Mouse (Mus musculus): ENCODE results near the gene Rdm1. TPM values are rescaled to one million over a fixed set of nuclear protein-coding genes. Genes with fewer than 3 reads are reported as not detected.
"Not testable (repeated sequence)": the region's sequence is repeated elsewhere in the genome, so short reads cannot be mapped to it uniquely, and the experiment has no call there.

Rdm1 gene
- polyA plus RNA-seq, 1 experiment, result 13.7 TPM

DNA sequence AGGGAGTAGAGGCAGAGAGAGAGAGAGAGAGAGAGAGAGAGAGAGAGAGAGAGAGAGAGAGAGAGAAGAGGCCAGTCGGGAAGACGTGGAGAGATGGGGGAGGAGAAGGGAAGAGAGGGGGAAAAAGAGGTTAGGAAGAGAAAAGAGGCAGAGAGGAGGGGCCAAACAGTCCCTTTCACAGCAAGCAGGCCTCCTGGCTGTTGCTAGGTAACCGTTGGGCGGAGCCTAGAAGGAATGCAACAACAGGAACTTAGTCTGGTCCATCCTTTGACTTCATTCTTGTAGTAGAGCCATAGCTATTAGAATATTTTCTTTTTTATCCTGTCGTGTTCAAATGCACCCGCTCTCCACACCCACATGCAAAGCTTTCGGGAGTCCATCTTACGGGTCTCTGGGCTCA is 9.1 kb upstream of the Rdm1 start:
- TF ChIP-seq CTCF (IDR thresholded peaks at IDR 0.05; ENCODE audit: borderline replicate concordance, extremely low read depth, insufficient read depth, insufficient read length) (no peak), POLR2A (IDR thresholded peaks at IDR 0.05; ENCODE audit: borderline replicate concordance, extremely low read depth, insufficient read depth, insufficient read length, poor library complexity, severe bottlenecking) (no peak)
- peak; percentile 96 for DNase-seq (ENCODE audit: low read depth)

DNA sequence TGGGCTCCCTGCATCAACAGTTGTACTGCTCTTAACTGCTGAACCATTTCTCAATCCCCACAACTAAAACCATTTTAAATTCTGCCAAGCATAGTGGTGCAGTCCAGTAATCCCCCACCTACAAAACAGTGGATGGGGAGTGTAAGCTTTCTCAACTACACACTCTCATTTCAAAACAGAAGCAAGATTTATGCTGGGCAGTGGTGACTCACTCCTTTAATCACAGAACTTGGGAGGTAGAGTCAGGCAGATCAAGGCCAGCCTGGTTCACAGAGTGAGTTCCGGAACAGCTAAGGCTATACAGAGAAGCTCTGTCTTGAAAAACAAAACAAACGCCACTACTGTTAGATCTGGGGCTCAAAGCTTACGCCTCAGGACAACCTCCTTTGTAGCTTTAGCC is 8.4 kb upstream of the Rdm1 start:
- no peak for TF ChIP-seq CTCF (IDR thresholded peaks at IDR 0.05; ENCODE audit: borderline replicate concordance, extremely low read depth, insufficient read depth, insufficient read length)
- TF ChIP-seq POLR2A (IDR thresholded peaks at IDR 0.05; ENCODE audit: borderline replicate concordance, extremely low read depth, insufficient read depth, insufficient read length, poor library complexity, severe bottlenecking), result no peak
- no peak for DNase-seq (ENCODE audit: low read depth)

DNA sequence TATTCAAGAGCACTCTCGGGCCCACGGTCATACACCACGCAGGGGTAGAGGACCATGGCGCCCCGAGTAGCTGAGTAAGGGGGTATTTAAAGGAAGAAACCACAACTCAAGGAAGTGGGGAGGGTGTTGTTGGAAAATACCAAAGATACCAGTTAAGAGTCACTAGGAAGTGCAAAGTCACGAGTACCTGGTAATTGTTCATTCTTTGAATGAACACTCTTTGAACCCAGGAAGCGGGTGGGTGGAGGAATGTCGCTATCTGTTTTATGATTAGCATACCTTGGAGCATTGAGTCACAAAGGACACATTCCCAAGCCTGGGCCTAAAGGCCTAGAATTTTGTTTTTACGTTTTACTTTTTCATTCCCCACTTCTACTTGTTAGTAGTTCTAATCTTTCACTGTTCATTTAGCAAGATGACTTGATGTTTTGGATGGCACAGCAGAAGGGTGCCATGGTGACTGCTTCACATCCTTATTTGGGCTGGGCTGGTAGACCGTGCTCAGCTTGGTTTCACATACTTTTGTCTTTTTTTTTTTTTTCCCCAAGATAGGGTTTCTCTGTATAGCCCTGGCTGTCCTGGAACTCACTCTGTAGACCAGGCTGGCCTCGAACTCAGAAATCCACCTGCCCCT is 6.9 kb upstream of the Rdm1 start:
- DNase-seq (ENCODE audit: low read depth), result not testable (repeated sequence)

DNA sequence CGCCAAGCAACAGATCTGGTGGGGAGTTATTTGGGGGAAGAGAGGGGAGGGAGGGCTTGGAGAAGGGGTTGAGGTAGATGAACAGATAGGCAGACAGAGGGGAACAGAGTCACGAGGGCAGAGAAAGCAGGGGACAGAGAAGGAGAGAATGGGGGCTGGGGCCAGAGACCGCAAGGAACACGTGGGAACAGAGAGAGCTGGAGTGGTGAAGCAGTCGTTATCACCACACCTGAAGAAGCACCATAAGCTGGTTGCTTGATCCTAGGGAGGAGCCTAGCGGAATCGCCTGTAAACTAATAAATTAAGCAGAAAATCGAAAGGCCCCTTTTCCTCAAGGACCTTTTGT is 373 bp upstream of the Rdm1 start:
- TF ChIP-seq POLR2A (IDR thresholded peaks at IDR 0.05; ENCODE audit: borderline replicate concordance, extremely low read depth, insufficient read depth, insufficient read length, poor library complexity, severe bottlenecking) (no peak), CTCF (IDR thresholded peaks at IDR 0.05; ENCODE audit: borderline replicate concordance, extremely low read depth, insufficient read depth, insufficient read length) (no peak)
- DNase-seq (ENCODE audit: low read depth), result no peak

DNA sequence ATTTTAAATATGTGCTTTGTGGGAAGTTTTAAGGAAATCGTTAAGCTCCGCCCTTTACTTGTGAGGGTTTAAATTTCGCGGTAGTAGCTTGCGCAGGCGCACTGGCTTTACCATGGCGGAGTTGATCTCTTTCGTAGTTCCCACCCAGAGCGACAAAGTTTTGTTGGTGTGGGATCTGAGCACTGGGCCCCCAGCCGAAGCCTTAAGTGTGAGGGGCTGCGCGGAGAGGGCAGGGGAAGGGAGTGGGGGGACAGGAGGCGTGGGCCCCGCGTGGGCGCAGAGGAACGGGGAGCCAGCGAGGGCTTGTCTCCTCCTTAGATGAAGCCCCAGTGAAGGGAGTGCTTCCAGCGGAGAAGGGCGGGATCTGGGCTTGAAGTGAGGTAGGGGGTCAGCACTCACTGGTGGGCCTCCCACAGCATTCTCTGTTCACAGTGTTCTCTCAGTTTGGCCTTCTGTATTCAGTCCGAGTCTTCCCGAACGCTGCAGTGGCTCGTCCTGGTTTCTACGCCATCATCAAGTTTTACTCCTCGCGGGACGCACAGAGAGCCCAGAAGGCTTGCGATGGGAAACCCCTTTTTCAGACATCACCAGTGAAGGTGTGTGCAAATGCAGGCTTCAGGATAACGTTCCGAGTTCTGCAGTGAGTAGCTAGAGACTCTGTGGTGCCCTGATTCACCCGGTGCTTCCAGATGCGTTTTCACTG is 1.0 kb downstream of the Rdm1 start:
- DNase-seq (ENCODE audit: low read depth), result peak; percentile 97

DNA sequence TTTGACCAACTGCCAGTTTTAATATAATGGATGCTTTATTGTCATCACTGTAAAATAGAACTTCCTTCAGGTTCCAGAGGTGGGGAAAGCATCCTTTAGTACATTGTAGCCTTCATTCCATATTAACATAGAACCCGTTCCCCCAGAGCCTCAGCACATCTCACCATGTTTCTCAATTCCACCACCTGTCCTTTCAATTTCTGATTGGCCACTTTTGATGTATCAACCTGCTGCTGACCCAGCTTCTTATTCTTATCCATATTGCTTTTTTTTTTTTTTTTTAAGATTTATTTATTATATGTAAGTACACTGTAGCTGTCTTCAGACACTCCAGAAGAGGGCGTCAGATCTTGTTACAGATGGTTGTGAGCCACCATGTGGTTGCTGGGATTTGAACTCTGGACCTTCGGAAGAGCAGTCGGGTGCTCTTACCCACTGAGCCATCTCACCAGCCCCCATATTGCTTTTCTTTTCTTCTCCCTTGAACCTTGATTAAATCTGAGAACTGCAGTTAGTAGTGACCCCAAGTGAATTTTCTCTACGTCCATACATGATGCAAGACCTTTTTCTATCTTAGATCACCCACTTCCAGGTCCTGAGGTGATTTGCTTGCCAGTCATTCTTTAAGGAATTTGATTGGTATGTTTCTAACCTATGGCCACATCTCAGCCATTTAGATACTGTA is 1.9 kb downstream of the Rdm1 start:
- not testable (repeated sequence) for DNase-seq (ENCODE audit: low read depth)

More for the DNA sequence above, 1.0 kb downstream of the Rdm1 start:
- no peak for TF ChIP-seq POLR2A (IDR thresholded peaks at IDR 0.05; ENCODE audit: borderline replicate concordance, extremely low read depth, insufficient read depth, insufficient read length, poor library complexity, severe bottlenecking)
- no peak for TF ChIP-seq CTCF (IDR thresholded peaks at IDR 0.05; ENCODE audit: borderline replicate concordance, extremely low read depth, insufficient read depth, insufficient read length)

DNA sequence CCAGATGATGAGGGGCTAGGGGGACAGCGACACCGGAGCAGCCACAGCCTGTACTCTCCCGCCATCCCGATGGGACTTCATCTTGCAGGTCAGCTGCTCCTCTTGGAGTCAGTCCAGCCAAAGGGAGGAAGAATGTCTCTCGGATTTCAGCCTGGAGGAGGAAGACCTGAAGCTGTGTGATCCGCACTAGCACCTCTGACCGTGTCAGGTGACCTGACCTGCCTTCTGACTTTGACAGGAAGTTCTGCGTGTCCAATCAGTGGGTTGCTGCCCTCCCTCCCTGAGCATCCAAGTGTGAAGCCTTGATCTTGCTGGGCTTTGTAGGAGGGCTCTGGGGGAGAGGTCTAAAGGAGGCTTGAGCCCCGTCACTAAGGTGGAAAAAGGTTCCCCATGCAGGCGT is 8.7 kb downstream of the Rdm1 start:
- TF ChIP-seq CTCF (IDR thresholded peaks at IDR 0.05; ENCODE audit: borderline replicate concordance, extremely low read depth, insufficient read depth, insufficient read length) (no peak), POLR2A (IDR thresholded peaks at IDR 0.05; ENCODE audit: borderline replicate concordance, extremely low read depth, insufficient read depth, insufficient read length, poor library complexity, severe bottlenecking) (no peak)
- no peak for DNase-seq (ENCODE audit: low read depth)

DNA sequence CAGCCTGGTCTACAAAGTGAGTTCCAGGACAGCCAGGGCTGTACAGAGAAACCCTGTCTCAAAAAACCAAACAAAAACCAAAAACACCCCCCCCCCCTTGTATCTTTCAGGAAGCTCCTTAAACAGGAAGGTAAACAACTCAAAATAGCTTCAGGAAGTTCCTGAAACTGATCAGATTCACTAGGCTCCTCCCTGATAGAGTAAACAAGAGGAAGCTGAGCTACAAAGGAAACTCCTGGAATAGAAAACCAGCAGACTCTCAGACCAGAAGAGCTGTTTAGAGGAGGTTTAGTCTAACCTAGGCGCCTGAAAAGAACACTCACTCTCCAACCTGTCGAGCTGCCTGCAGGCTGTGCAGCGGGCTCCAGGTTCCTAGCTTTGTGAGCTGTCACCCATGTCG is 12.8 kb downstream of the Rdm1 start:
- TF ChIP-seq CTCF (IDR thresholded peaks at IDR 0.05; ENCODE audit: borderline replicate concordance, extremely low read depth, insufficient read depth, insufficient read length) (no peak), POLR2A (IDR thresholded peaks at IDR 0.05; ENCODE audit: borderline replicate concordance, extremely low read depth, insufficient read depth, insufficient read length, poor library complexity, severe bottlenecking) (no peak)
- DNase-seq (ENCODE audit: low read depth), result no peak

DNA sequence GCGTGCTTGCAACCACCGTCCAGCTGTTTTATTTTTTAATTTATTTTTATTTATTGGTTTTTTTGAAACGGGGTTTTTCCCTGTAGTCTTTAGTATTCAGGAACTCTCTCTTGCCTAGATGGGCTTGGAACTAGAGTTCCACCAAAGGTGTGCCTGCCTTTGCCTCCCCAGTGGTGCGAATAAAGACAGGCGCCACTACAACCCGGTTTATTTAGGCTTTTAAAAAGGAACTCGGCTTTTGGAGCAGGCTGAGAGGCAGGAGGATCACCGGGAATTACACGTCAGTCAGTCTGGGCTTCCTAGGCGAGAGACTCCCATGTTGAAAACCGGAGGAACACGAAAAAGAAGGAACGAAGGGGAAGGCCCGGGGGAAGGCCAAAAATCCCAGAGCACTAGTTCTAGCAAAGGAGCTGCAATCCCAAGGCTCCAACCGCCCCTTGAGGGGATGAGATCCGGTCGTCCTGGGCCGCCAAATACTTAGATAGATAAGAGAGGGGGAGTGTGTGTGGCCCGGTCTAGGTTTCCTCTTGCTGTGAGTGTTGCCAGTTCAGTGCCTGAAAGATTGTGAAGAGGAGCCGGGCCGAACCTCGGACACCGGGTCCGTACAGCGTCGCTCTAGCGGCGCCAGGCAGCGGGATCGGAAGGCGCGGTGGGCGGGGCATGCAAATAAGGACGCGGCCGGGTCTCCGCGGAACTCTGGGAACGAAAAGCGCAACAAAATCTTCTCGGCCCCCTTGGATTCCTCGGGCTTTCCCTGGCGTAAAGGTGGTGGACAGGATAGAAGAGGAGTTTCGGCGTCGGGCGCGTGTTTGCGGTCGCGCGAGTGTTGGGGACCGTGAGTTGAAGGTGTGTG is 14.1 kb downstream of the Rdm1 start:
- peak; percentile 87 for DNase-seq (ENCODE audit: low read depth)

DNA sequence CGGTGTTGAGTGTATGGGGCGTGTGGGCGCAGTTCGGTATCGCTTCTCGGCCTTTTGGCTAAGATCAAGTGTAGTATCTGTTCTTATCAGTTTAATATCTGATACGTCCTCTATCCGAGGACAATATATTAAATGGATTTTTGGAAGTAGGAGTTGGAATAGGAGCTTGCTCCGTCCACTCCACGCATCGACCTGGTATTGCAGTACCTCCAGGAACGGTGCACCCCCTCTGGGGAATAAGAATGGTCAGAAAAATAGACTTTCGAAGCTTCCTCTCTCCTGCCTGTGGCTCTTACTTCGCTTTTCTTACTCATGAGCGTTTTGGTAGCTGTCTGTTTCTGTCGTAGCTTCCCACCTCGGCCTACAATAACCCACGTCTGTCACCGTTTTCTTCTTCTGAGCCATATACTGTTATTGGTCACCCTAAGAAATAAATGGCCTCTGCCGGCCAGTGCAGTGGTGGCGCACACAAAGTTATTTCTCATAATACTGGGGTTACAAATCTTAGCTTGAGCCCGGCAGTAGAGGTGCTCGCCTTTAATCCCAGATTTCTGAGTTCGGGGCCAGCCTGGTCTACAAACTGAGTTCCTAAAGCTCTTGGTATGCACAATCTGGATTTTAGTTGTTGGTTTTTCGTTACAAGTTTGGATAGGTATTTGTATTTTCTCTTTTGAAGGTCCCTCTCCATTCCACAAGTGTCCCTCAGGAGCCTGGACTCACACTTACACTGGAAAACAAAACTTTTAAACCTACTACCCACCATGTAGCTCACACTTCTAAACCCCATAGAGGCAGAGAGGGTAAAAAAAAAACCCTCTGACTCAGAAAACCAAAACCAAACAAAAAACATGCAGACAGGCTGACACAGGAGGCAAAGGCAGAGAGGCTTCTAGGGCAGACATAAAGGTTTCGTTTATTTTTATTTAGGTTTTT is 15.0 kb downstream of the Rdm1 start:
- DNase-seq (ENCODE audit: low read depth), result peak; percentile 86

DNA sequence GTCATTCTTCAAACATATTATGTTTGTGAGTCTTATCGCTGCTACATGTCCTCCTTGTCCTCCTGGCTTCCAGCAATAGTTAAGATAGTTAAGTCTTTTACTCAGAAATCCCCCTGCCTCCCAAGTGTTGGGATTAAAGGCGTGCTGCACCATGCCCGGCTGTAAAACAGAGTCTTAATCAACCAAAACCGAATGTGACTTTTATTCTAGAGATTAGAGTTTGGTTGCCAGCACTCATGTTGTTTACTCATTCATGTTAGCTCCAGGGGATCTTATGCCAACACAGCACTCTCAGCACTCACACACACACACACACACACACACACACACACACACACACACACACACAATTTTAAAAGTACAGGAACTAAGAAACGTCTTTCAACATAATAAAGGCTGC is 15.9 kb downstream of the Rdm1 start:
- no peak for DNase-seq (ENCODE audit: low read depth)
- no peak for TF ChIP-seq CTCF (IDR thresholded peaks at IDR 0.05; ENCODE audit: borderline replicate concordance, extremely low read depth, insufficient read depth, insufficient read length)
- TF ChIP-seq POLR2A (IDR thresholded peaks at IDR 0.05; ENCODE audit: borderline replicate concordance, extremely low read depth, insufficient read depth, insufficient read length, poor library complexity, severe bottlenecking), result no peak

Measured in brain, embryonic 14.5 days (tissue).